Mouse (Mus musculus): Measurements from ENCODE around the gene Ndufaf3. TPM values are rescaled to one million over a fixed set of nuclear protein-coding genes. Genes with fewer than 3 reads are reported as not detected.

Gene Ndufaf3
- polyA plus RNA-seq, 1 experiment: 46.3 TPM

DNA sequence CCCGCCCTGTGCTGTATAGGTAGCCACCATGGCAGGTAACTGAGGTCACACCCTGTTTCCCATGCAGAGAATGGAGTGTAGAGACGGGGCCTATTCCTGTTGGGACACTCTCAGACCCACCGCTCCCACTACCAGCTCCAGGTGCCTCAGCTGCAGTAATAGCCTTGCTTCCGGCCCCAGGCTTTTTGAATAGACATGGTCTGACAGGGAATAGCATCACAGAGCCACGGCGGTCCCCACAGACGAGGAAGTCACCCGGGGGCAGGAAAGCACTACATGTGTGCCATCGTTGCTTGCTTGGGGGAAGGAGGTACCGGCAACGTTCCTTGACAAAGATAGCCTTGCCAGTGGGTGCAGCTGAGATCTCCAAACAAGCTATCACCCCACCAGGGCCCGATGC lies 7.7 kb upstream of the Ndufaf3 start:
- WGBS: 87% methylated on average over 12 of the region's 12 CpGs
- no peak overlapping the region for H3K4me3 ChIP-seq (replicated peaks; ENCODE audit: extremely low read depth, low read depth, low read length)
- peaks cover 4% of the 10 kb centered on the region for H3K4me1 ChIP-seq (ENCODE audit: control insufficient read depth, insufficient read depth, low read length)
- no peak for DNase-seq
- TF ChIP-seq CTCF (IDR thresholded peaks at IDR 0.05; ENCODE audit: insufficient read depth, low read length) (no peak), POLR2A (IDR thresholded peaks at IDR 0.05; ENCODE audit: borderline replicate concordance, extremely low read depth, low read depth, low read length) (no peak)

DNA sequence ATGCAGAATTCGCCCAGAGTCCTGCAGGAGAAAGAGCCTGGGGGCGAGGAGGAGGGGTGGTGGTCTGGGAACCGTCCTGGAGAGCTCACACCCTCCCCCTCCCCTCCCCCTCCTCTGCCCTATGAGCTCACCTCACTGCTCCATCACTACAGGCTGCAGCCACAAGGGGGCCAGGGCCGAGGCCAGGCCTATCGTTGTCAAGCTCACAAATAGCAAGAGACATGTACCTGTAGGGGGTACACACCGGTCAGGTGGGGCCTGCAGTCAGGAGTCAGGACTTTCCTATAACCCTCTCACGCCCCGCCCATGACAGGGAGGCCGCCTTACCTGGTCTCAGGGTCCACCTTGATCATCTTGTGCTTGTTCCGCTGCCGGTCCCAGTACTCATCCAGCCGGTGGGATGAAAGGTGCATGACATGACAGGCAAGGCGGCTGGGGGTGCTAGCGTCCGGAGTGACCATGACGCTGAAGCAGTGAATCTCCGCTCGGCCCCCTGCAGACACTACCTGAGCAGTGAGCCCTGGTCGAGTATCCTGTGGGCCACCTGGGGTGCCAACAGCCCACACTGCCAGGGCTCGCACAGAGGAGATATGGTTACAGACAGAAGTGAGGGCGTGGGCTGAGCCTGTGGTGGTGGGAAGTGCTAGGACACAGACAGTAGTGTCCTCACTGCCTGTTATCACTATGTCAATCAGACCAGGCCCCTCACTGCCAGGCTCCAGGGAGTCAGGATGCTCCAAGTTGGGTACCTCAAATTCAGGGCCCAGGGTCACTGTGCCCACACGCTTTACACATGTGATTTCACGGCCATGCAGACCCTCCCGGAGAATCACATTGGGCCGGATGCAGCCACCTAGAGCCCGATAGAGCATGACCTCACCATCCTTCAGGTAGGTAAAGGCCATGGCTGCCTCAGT lies 6.8 kb upstream of the Ndufaf3 start:
- Histone ChIP-seq H3K4me1 (ENCODE audit: control insufficient read depth, insufficient read depth, low read length) (peaks cover 3% of the 10 kb centered on the region), H3K4me3 (replicated peaks; ENCODE audit: extremely low read depth, low read depth, low read length) (no peak overlapping the region)
- DNase-seq: no peak
- WGBS: 62% methylated on average over 26 of the region's 26 CpGs
- TF ChIP-seq CTCF (IDR thresholded peaks at IDR 0.05; ENCODE audit: insufficient read depth, low read length): 0 out of 2 replicates have a peak, but pooled peaks have one; percentile 14
- no peak for TF ChIP-seq POLR2A (IDR thresholded peaks at IDR 0.05; ENCODE audit: borderline replicate concordance, extremely low read depth, low read depth, low read length)

DNA sequence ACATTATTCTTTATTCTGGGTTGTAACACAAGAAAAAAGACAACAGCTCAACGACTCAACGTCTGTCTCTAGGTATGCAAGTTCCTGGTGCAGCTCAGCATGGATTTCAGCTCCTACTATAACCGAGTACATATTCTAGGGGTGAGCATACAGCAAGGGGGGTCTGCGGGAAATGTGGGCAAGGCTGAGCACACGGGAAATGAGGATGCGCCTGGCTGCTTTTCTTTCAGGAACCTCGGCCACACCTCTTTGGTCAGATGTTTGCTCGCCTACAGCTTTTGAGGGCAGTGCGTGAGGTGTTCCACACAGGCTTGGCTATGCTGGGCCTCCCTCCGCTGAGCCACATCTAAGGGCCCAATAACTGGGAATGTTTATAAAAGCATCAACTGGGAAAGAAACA lies 5.1 kb upstream of the Ndufaf3 start:
- WGBS: 76% methylated on average over 10 of the region's 10 CpGs
- H3K4me1 ChIP-seq (ENCODE audit: control insufficient read depth, insufficient read depth, low read length): 0 out of 2 replicates have a peak, but pooled peaks cover 4% of the 10 kb centered on the region
- H3K4me3 ChIP-seq (replicated peaks; ENCODE audit: extremely low read depth, low read depth, low read length): no peak overlapping the region
- DNase-seq: no peak
- TF ChIP-seq POLR2A (IDR thresholded peaks at IDR 0.05; ENCODE audit: borderline replicate concordance, extremely low read depth, low read depth, low read length) (no peak), CTCF (IDR thresholded peaks at IDR 0.05; ENCODE audit: insufficient read depth, low read length) (no peak)

DNA sequence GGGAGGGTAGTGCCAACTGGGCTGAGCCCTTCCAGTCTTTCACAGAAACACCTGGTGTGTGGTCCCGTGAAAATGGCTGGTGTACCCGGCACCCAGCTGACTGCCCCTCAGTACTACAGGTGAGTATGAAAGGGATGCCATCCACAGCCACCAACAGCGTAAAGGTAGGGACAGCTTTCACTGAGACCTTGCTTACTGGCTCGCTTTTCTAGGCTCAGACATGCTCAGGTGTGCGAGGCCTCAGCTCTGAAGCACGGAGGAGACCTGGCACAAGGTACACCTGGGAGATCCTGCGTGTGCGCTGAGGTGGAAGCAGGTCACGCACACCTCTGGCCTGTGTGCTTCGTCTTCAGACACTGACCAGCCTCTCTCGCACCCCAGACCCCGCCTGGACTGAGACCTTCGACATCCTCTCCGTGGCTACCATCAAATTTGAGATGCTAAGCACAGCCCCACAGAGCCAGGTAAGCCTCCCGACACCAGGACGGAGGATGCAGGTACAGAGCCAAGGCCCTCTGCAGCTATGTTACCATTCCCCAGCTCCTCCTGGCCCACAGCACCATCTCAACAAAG lies 4.3 kb upstream of the Ndufaf3 start:
- Histone ChIP-seq H3K4me3 (replicated peaks; ENCODE audit: extremely low read depth, low read depth, low read length) (no peak overlapping the region), H3K4me1 (ENCODE audit: control insufficient read depth, insufficient read depth, low read length) (0 out of 2 replicates have a peak, but pooled peaks cover 4% of the 10 kb centered on the region)
- no peak for DNase-seq
- TF ChIP-seq CTCF (IDR thresholded peaks at IDR 0.05; ENCODE audit: insufficient read depth, low read length) (no peak), POLR2A (IDR thresholded peaks at IDR 0.05; ENCODE audit: borderline replicate concordance, extremely low read depth, low read depth, low read length) (no peak)
- WGBS: 95% methylated on average over 16 of the region's 16 CpGs

DNA sequence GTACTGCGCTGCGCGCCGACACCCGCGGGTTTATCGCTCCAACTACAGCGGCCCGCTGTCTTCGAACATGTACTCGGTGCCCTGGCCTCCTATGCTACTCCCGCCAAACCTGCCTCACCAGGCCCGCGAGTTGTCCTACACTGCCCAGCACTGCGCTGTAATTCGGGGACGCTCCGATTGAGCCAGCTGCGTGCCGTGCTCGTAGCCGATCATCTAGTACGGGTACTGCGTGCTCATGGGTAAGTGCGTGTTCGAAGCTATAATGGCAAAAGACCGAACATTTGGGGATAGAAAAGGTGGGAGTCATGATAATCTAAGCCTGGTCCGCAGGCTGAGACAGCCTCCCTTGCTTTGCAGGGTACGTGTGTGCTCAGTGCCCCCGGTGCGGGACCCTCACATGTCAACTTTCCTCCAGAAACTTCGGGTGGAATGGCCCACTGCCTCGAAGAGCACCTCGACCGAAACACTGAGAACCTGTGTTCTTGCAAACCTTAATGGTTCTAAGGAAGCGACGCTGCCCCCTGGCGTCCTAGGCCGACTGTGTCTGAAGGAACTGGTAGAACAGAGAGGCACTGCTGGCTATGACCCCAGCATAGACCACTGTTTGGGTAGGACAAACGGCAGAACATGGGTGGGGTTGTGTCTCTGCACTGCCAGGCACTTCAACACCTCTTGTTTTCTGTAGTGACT lies 3.1 kb upstream of the Ndufaf3 start:
- 0 out of 2 replicates have a peak, but pooled peaks cover 4% of the 10 kb centered on the region for H3K4me1 ChIP-seq (ENCODE audit: control insufficient read depth, insufficient read depth, low read length)
- WGBS: under 1% methylated on average over 40 of the region's 40 CpGs
- DNase-seq: peak; percentile 75
- TF ChIP-seq CTCF (IDR thresholded peaks at IDR 0.05; ENCODE audit: insufficient read depth, low read length) (peak; percentile 76), POLR2A (IDR thresholded peaks at IDR 0.05; ENCODE audit: borderline replicate concordance, extremely low read depth, low read depth, low read length) (no peak)
- peak overlapping the region; percentile 49 for H3K4me3 ChIP-seq (replicated peaks; ENCODE audit: extremely low read depth, low read depth, low read length)

DNA sequence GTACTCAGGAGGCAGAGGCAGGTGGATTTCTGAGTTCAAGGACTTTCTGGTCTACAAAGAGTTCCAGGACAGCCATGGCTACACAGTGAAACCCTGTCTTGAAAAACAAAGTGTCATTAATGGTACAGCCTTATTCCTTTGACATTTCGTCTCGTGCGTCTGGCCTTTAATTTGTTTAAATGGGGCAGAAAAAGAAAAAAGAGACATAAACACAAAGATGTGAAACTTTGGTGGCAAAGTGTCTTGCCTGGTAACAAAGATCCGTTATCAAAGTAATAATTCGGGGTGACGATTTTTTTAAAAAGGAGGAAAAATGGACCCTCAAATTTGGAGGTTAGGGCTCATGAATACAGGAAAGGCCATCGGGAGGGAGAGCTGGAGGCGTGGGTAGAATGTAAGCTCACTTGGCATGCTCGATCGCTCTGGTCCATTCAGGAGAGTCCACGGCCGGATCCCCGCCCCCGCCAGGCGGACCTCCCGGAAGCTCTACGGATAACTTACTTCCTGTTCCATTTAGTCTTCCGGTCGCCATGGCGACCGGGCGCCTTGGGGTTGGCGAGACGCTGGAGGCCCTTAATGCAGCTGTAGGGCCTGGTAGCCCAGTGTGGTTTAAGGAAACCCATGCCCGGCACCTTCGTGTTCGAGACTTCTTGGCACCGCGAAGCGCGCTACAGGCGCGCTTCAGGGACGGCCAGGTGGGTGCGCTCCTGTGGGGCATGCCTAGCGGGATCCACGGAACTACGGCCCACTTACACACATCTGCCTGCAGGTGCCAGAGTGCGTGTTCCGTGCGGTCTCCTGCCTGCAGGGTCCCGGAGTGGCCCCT lies 2.4 kb upstream of the Ndufaf3 start, which contains the start of gene Dalrd3:
Dalrd3 (plus strand) TSS at position 506 of the 826 bp plus-strand sequence.
- H3K4me1 ChIP-seq (ENCODE audit: control insufficient read depth, insufficient read depth, low read length): 0 out of 2 replicates have a peak, but pooled peaks cover 4% of the 10 kb centered on the region
- TF ChIP-seq CTCF (IDR thresholded peaks at IDR 0.05; ENCODE audit: insufficient read depth, low read length) (no peak), POLR2A (IDR thresholded peaks at IDR 0.05; ENCODE audit: borderline replicate concordance, extremely low read depth, low read depth, low read length) (peak; percentile 53; the same call in 1 of the 2 replicates)
- H3K4me3 ChIP-seq (replicated peaks; ENCODE audit: extremely low read depth, low read depth, low read length): peak within 1 kb of the TSS; percentile 49
- peak; percentile 78 for DNase-seq
- 5% methylated on average over 42 of the region's 42 CpGs for WGBS

DNA sequence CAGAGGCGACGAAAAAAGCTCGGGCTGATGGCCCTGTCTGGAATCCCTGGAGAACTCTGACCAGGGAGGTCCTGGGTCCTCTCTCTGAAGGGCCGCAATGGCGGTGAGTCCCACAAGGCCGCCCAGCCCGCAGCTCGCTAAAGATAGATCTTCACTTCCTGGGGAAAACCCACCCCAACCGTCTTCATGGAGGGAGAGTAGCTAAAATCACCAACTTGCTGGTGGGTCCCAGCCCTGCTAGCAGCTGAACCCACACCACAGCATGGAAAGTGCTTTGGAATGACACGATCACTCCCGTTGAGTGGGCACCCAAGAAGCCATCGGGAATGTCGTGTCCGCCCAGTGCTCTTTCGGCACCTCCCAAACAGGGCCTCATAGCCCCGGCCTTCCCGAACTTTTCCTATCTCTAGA lies 1.3 kb upstream of the Ndufaf3 start:
- 0 out of 2 replicates have a peak, but pooled peaks cover 4% of the 10 kb centered on the region for H3K4me1 ChIP-seq (ENCODE audit: control insufficient read depth, insufficient read depth, low read length)
- DNase-seq: no peak
- 66% methylated on average over 17 of the region's 17 CpGs for WGBS
- no peak for TF ChIP-seq CTCF (IDR thresholded peaks at IDR 0.05; ENCODE audit: insufficient read depth, low read length)
- no peak for TF ChIP-seq POLR2A (IDR thresholded peaks at IDR 0.05; ENCODE audit: borderline replicate concordance, extremely low read depth, low read depth, low read length)
- no peak overlapping the region for H3K4me3 ChIP-seq (replicated peaks; ENCODE audit: extremely low read depth, low read depth, low read length)

DNA sequence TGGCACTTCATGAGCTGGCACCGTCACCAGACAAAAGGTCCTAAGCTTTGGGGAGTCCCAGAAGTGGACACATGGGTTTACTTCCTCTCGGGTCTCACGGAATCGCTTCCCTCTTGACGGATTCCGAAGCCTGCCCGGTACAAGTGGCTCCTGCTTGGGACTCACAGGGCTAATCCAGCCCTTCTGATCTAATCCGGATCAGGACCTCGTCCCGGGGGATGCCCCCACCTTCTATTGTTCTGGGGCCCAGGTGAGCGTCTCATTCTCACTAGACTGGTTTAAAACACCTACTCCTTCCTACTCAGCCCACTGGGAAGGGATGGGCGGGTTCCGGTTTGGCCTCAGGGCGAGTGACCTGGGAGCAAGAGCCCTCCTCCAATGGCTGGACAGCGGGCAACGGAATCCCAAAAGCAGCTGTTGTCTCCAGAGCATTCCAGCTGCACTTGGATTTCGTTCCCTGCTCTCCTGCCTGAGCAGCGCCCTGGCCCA lies 741 bp upstream of the Ndufaf3 start:
- DNase-seq: no peak
- 11% methylated on average over 18 of the region's 18 CpGs for WGBS
- TF ChIP-seq CTCF (IDR thresholded peaks at IDR 0.05; ENCODE audit: insufficient read depth, low read length) (no peak), POLR2A (IDR thresholded peaks at IDR 0.05; ENCODE audit: borderline replicate concordance, extremely low read depth, low read depth, low read length) (no peak)
- peak overlapping the region; percentile 97 for H3K4me3 ChIP-seq (replicated peaks; ENCODE audit: extremely low read depth, low read depth, low read length)
- 0 out of 2 replicates have a peak, but pooled peaks cover 4% of the 10 kb centered on the region for H3K4me1 ChIP-seq (ENCODE audit: control insufficient read depth, insufficient read depth, low read length)

All from lung, adult 2 months (tissue).